Mouse (Mus musculus) neural tube, embryonic 14.5 days (tissue): ENCODE measurements at regions not wholly inside any gene's neighbourhood (a gene's known extent, or its start where the extent isn't known, plus 50 kb on each side); places are given as distances from the start of the nearest gene placed in this dataset.

Source experiments
- ATAC-seq: fragments of 200-750 bp; cut with Nextera tagmentation; 2 replicates; pipeline ENCODE4 v1.8.0; 2017; ENCODE audit warnings: low read depth, mild to moderate bottlenecking, moderate TSS enrichment, moderate library complexity
- H3K27ac ChIP-seq: fragments of 300-500 bp; sonication (generic); 2 replicates; pipeline ENCODE4 v1.5.1; 2014; ENCODE audit warnings: low read depth, mild to moderate bottlenecking, control low read depth, low read length, moderate library complexity, mixed read lengths
- H3K27me3 ChIP-seq: fragments of 300-500 bp; sonication (generic); 2 replicates; pipeline ENCODE4 v1.6.1; 2014; ENCODE audit warnings: low read length; ENCODE audit not compliant: control insufficient read depth, insufficient read depth
- H3K36me3 ChIP-seq: fragments of 300-500 bp; sonication (generic); 2 replicates; pipeline ENCODE4 v1.6.1; 2014; ENCODE audit warnings: low read length, mixed read lengths; ENCODE audit not compliant: control insufficient read depth, insufficient read depth
- H3K4me1 ChIP-seq: fragments of 300-500 bp; sonication (generic); 2 replicates; pipeline ENCODE4 v1.6.1; 2014; ENCODE audit warnings: low read length; ENCODE audit not compliant: control insufficient read depth, insufficient read depth
- H3K4me2 ChIP-seq: fragments of 300-500 bp; sonication (generic); 2 replicates; pipeline ENCODE4 v1.6.1; 2014; ENCODE audit warnings: mild to moderate bottlenecking, low read depth, low read length, control low read depth
- H3K4me3 ChIP-seq: fragments of 300-500 bp; sonication (generic); 2 replicates; pipeline ENCODE4 v1.5.1; 2014; ENCODE audit warnings: low read depth, low read length, control low read depth, mixed read lengths
- H3K9ac ChIP-seq: fragments of 300-500 bp; sonication (generic); replicated peaks from 2 replicates; pipeline ENCODE4 v1.6.1; 2014; ENCODE audit warnings: low read depth, mild to moderate bottlenecking, control low read depth, low read length, mixed read lengths
- H3K9me3 ChIP-seq: fragments of 300-500 bp; sonication (generic); 2 replicates; pipeline ENCODE4 v1.6.1; 2016; ENCODE audit warnings: low read length; ENCODE audit not compliant: control insufficient read depth
- WGBS: fragments of 180-500 bp; shearing (Covaris S2); extraction: QIAGEN DNeasy Blood & Tissue Kit; methylation state at CpG from one replicate; pipeline ENCODE4 v1.1.7; 2014; 5-methylcytosine and 5-hydroxymethylcytosine counted together

- Histone ChIP-seq H3K4me3 (no peak overlapping the region), H3K4me1 (no peaks in the 10 kb centered on the region), H3K27ac (no peak overlapping the region), H3K9ac (no peak overlapping the region), H3K36me3 (no peaks in the 10 kb centered on the region), H3K9me3 (no peaks in the 10 kb centered on the region), H3K27me3 (no peaks in the 10 kb centered on the region), H3K4me2 (no peak overlapping the region)
- 20% methylated on average over 1 of the region's 1 CpGs for WGBS
- ATAC-seq: no peak
Measured at GRCm38 (mm10) chr19:59852011-59852738, 91.3 kb downstream of the Rab11fip2 start.
